Mouse (Mus musculus): Measurements from ENCODE around the gene Rarres1.

Gene Rarres1

GRCm38 (mm10) chr3:67515274-67515801, at the start of gene Rarres1:
TSS of gene Rarres1 (minus strand) at chr3:67515523.
- DNase-seq: no peak

GRCm38 (mm10) chr3:67564731-67565357, 49.5 kb upstream of the Rarres1 start:
- DNase-seq: no peak

DNA sequence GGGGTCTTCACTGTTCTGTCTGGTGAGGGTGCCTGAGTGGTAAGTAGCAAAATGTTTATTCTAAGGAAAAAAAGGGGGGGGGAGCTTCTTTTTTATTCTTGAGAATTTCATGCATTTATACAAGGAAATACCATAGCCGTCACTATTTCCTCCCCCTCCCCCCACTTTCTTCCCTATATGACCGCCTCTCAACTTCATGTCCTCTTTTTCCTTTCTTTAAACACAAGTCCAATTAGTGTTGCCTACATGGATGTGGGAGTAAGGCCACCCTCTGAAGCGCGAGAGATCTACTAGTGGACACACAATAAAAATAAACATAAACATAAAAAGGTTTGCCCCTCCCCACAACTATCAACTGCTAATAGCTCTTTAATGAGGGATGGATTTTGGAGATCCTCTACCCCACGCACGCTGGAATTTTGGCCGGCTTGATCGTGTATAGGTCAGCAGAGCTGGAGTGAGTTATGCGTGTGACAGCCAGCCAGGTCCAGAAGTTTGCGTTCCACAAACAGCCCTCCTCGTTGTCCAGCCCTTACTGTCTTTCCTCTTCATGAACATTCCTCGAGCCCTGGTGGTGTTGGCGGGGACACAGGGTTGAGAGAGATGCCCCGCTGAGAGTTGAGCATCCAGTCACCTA, 42.5 kb upstream of the Rarres1 start:
- no peak for DNase-seq

GRCm38 (mm10) chr3:67557200-67557651, 41.9 kb upstream of the Rarres1 start:
- DNase-seq: no peak

GRCm38 (mm10) chr3:67555211-67555610, 39.9 kb upstream of the Rarres1 start:
- DNase-seq: no peak

DNA sequence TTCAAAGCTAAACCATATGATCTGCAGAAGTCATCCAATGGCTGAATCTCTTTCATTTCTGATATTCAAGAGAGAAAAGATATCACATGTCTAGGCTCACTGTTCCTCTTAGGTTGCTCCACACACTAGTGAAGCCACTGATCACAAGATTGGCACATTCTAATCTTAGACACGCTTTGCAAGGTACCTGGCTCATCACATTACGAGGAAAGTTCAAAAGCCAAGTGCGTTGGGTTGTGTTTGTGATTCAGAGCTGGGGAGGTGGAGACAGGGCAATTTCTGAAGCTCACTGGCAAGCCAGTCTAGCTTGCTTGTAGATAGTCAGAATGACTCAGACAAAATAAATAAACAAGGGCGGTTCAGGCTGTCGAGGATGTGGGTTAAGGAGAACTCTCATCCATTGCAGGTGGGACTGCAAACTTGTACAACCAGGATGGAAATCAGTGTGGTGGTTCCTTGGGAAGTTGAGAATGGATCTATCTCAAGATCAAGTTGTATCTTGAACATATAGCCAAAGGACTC, 38.7 kb upstream of the Rarres1 start:
- DNase-seq: no peak

GRCm38 (mm10) chr3:67553281-67553680, 38.0 kb upstream of the Rarres1 start:
- DNase-seq: peak; percentile 11

GRCm38 (mm10) chr3:67551193-67551592, 35.9 kb upstream of the Rarres1 start:
- DNase-seq: peak; percentile 39

DNA sequence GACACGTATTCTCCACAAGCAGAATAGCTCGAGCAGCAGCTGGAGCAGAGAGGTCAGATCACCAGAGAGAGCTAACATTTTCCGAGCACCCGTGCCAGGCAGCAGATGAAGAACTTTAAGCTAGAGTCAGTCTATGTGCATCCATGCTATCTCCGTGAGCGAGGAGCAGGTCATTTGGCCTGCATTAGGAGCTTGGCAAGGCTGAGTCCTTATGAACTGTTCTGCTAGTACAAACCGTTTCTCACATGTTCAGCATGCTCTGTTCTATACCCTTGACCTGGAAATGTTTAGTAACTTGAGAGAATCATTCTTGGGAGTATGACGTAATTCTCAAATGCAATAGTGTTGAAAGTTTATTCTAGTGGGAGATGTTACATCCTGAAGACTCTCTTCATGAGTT, 28.3 kb upstream of the Rarres1 start:
- DNase-seq: no peak

GRCm38 (mm10) chr3:67524768-67525167, 9.4 kb upstream of the Rarres1 start:
- DNase-seq: no peak

DNA sequence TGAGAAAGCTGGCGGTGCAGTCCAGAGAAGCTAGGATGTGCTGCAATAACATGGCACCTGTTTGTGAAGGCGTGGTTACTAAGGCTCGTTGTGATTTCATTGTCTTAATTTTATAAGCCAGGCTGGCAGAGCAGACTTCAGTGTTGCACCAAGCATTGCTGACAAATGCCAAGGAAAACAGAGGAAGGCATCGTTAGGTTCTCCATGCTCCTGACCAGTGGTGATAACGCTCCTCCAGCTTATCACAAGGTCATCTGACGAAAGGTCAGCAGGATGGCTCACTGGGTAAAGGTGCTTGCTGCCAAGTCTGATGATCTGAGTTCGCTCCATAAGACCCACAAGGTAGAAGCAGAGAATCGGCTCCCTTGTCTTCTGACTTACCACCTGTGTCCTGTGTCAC, 7.4 kb upstream of the Rarres1 start:
- no peak for DNase-seq

- DNase-seq: no peak
These were observed 5.3 kb upstream of the Rarres1 start for GRCm38 (mm10) chr3:67520568-67521143.

DNA sequence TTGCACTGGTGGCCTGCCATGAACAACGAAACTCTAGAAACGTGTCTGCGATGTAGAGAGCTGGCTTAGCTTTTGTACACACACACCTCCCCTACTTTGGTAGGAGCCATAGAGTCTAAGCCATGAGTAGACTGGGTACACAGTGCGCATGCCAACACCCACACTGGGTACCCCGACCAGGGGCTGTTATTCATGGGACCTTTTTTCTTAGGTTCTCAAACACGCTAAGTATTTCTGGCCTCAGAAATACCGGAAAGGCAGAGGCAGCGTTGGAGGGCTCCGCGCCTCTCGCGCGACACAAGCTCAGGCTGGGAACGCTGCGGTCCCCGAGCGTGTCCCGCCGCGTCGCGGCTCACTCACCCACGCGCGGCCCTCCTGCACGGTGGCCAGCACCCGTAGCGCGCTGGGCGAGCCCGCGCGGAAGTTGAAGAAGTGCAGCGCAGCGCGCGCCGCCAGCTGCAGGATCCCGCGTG, 486 bp downstream of the Rarres1 start:
- DNase-seq: no peak

GRCm38 (mm10) chr3:67512807-67513206, 2.5 kb downstream of the Rarres1 start:
- DNase-seq: peak; percentile 54

- DNase-seq: no peak
These were observed 7.0 kb downstream of the Rarres1 start for GRCm38 (mm10) chr3:67508216-67508892.

- DNase-seq: no peak
These were observed 10.0 kb downstream of the Rarres1 start for GRCm38 (mm10) chr3:67505286-67505685.

DNA sequence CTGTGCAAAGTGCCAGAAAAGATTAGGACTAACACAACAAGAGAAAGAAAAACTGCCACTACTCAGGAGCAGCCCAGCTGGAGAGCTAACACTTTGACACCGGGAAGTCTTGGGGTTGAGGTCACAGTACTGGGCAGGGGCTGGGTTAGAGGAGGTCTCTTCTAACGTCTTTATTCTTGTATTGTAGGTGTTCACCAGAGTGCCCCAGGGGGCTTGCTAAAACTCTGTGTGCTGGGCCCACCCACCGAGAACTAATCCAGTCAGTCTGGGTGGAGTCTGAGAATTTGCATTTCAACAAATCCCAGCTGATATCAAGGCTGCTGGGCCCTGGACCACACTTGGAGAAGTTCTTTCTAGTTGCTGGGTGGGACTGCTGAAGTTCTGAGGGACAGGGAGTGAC, 11.4 kb downstream of the Rarres1 start:
- DNase-seq: no peak

DNA sequence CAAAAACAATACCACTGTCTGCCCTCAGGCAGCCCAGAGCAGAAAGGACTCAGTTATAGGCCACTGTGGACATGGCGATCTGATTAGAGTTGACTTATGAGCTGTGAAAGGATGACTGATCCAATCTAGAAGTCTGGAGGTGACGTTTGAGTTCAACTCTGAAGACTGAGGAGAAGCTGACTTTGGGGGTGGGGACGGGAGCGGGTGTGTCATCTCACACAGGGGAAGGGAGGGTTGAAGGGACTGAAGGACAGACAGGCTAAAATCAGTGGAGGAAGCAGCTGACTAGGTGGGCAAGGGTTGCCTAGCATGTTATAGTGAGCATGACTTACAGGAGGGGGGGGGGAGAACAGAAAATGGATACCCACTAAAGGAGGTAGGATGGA, 15.9 kb downstream of the Rarres1 start:
- no peak for DNase-seq

- DNase-seq: no peak
These were observed 16.4 kb downstream of the Rarres1 start for GRCm38 (mm10) chr3:67498773-67499405.

- no peak for DNase-seq
These were observed 17.3 kb downstream of the Rarres1 start for GRCm38 (mm10) chr3:67497998-67498397.

- no peak for DNase-seq
These were observed 19.0 kb downstream of the Rarres1 start for GRCm38 (mm10) chr3:67496310-67496709.

DNA sequence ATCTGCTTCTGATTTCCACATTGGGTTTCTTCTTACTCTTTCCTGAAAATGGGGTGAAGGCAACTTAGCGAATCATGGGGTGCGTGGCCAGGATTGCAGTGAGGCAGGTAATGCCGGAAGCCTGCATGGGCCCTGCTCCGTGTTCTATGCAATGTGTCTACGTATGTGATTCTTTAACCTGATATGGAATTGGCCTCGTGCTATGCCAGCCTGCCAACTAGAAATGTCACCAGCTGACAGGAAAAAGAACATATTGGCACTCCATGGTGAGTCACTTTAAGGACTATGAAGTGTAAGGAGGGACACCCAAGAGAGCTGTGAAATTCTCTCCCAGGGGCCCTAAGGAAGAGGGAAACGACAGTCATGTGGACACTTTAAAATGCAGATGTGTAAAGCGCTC, 22.2 kb downstream of the Rarres1 start:
- DNase-seq: no peak
